Mouse (Mus musculus) lung, postnatal 14 days (tissue): ENCODE data around the gene Sag.

ENCODE experiments used
- DNase-seq: peaks from one replicate; pipeline ENCODE4 v3.0.0; 2021

Gene Sag

DNA sequence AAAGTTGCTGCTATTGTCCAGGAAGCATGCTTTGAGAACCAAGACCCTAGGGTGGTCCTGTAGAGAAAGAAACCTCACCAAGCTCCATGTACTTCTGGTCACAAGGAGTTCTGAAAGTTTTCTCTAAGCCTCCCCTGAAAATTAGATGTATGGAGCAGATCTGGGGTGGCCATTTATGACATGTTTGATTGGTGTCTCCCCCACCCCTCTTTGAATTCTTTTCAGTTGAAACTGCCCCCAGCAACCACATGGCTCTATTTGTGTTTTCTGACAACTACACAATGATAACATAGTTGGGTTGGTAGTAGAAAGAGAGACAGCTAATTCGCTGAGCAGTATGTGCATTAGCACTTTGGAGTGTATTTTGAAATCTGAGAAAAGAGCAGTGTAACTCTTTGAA, 52.0 kb downstream of the Sag start:
- no peak for DNase-seq

GRCm38 (mm10) chr1:87856823-87857222, 53.3 kb downstream of the Sag start:
- DNase-seq, result no peak

- no peak for DNase-seq
Measured at GRCm38 (mm10) chr1:87858031-87858430, 54.6 kb downstream of the Sag start.

GRCm38 (mm10) chr1:87858529-87858928, 55.0 kb downstream of the Sag start:
- no peak for DNase-seq

GRCm38 (mm10) chr1:87863602-87864001, 60.1 kb downstream of the Sag start:
- DNase-seq, result no peak

DNA sequence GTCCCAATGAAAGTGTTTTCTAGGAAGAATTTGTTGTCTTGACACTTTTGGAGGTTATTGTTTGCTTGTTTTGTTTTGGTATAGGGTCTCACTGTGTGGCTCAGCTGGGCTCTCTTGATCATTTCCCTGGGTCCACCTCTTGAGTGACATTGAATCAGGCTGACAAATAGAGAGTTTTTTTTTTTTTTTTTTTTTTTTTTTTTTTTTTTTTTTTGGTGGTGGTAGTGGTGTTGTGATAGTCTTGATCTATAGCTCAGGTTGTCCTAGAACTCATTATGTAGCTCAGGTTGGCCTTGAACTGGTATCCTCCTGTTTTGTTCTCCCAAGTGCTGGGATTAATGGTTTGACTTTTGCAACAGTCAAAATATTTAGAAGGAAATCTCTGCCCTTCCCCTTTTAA, 61.4 kb downstream of the Sag start:
- no peak for DNase-seq

DNA sequence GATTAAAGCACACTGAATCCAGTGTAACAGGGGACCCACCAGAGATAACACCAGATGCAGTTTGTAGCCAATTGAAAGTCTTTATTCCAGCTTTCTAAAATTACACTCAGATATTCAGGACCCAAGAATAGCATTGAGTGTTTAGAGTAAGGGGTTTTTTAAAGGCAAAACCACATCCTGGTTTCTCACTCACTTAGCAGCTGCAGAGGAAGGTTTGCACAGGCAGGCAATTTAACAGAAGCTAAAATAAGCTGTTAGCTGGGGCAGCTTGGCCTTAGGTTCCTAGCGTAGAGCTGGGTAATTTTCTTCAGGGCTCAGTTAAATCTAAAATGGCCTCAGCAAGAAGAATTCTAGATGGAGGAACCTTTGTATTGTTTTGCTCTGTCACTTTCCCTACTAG, 63.2 kb downstream of the Sag start:
- no peak for DNase-seq

DNA sequence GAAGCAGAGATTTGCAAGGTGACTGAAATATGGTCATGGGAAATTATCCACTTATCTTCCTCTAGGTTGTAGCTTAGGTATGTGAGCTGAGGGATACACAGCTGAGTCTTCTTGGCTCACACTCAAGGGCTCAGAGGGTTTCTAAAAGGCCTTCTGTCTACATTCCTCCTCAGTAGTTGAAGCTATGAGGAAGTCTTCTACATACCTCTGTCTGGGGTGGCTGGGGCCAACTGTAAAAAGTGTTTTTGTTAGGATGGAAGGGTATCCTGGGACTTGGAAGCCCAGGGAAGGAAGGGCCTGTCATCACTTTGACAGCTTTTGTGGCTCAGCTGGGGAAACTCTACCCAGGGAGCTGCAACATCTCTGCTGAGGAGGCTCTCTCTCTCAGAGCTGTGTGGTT, 68.1 kb downstream of the Sag start:
- no peak for DNase-seq

- no peak for DNase-seq
Measured at GRCm38 (mm10) chr1:87873081-87873480, 69.6 kb downstream of the Sag start.

- DNase-seq, result no peak
Measured at GRCm38 (mm10) chr1:87876065-87876464, 72.6 kb downstream of the Sag start.

- no peak for DNase-seq
Measured at GRCm38 (mm10) chr1:87877552-87878283, 74.2 kb downstream of the Sag start.

GRCm38 (mm10) chr1:87879034-87879433, 75.6 kb downstream of the Sag start:
- no peak for DNase-seq

DNA sequence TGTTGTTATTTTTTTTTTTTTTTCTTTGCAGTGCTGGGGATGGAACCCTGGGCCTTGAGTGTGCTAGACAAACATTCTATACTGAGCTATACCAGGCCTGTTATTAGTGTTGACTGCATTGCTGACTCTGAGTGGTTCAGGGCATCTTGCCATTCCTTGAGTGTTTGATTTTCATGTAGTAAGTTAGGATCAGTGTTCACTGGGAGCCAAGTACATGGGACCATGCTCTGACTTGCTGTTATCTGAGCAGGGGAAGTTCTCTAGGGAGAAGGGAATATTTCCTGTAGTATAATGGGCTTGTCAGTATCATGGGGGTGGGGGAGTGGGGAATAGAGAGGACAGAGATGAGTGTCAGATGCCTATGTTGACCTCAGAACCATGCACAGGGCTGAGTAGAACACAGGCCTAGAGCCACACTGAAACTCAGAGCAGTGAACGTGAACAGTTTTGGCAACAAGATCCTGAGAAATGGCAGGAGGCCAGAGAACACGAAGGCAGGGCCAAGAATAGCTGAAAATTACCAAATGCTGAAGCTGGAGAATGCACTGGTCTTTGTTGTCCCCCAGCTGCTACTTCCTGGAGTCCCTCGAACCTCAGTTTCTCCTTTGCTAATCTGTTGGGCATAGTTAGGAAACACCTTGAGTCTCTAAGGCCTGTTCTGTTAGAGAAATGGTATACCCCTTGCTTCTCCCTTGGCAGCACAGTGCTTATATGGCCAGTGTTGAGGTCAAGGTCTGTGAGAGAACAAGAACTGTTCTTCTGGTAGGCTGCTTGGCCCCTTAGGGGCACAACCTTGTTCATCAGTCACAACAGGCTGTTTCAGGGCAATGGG, 76.2 kb downstream of the Sag start:
- peak; percentile 86 for DNase-seq

DNA sequence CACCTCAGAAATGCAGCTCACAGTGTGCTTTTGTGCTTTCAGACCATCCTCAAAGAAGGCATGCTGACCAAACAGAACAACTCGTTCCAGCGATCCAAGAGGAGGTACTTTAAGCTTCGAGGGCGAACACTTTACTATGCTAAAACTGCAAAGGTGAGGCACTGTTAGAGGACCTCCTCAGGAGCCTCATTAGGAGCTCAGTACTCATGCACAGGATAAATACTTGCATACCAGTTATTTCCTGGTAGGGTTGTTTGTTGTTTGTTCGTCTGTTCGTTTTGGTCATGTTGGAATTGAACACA, 76.8 kb downstream of the Sag start:
- peak; percentile 57 for DNase-seq

- no peak for DNase-seq
Measured at GRCm38 (mm10) chr1:87880856-87881255, 77.4 kb downstream of the Sag start.

GRCm38 (mm10) chr1:87881726-87882125, 78.2 kb downstream of the Sag start:
- DNase-seq, result no peak

DNA sequence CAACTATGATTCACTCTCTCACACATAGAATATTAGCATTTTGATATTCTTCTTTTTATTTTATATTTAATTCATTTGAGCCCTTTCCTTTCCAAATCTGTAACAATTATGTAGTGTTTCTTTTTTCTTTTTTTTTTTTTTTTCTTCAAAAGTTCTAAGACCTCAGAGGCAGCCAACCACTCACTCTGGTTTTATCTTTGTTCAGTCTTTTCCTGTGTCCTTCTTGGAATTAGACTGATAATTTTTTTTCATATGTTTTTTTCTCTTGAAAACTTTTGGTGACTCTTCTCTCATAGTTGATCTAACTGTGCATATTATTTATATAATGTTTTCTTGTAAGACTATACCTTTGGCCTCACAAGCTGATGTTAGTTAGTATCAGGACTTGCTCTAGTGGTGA, 79.1 kb downstream of the Sag start:
- no peak for DNase-seq

- DNase-seq, result no peak
Measured at GRCm38 (mm10) chr1:87890960-87891359, 87.5 kb downstream of the Sag start.

DNA sequence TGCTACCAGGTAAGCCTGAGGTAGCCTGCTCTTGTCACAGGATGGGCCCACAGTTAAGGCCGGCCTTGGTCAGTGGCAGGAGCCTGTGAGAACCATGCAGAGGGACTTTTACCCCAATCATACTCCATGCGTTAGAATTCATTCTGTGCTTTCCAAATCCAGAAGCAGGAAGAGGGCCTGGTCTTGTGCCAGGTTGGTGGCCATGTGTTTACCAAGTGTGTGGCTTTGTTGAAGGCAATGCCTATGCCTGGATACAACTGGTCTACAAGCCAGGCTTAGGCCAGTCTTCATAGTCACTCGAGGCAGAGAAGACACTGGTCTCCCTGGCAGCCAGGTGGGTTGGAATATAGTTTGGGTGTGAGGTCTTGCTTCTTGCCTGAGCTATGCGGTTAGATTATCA, 88.2 kb downstream of the Sag start:
- DNase-seq, result peak; percentile 59

DNA sequence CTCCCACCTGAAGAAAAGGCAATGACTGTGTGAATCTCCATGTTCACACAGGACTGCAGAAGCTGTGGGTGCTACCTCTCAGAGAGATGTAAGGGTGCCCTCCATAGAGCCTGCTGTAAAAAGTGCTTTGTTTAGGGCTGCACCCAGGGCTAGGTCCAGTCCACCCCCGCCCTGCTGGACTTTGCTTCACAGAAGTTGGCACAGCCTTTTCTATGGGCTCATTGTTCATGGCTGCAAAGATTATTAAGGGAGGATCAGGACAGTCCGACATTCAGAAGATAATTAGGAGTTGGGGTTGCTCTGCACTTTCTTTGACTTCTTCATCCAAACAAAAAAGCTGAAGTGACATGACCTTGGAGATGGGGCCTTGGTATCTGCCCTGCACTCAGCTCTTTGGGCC, 89.0 kb downstream of the Sag start:
- DNase-seq, result no peak

DNA sequence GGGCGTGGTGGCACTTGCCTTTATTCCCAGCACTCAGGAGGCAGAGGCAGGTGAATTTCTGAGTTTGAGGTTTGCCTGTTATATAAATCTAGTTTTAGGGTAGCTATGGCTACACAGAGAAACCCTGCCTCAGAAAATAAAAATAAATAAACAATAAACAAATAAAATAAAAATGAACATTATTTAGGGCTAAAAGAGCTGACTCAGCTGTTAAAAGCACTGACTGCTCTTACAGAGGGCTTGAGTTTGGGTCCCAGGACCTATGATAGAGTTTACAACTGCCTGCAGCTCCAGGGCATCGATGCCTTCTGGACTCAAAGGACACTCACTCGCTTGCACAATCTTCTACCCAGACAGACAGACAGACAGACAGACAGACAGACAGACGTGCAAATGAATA, 89.9 kb downstream of the Sag start:
- no peak for DNase-seq
